In the genomic region with DNA sequence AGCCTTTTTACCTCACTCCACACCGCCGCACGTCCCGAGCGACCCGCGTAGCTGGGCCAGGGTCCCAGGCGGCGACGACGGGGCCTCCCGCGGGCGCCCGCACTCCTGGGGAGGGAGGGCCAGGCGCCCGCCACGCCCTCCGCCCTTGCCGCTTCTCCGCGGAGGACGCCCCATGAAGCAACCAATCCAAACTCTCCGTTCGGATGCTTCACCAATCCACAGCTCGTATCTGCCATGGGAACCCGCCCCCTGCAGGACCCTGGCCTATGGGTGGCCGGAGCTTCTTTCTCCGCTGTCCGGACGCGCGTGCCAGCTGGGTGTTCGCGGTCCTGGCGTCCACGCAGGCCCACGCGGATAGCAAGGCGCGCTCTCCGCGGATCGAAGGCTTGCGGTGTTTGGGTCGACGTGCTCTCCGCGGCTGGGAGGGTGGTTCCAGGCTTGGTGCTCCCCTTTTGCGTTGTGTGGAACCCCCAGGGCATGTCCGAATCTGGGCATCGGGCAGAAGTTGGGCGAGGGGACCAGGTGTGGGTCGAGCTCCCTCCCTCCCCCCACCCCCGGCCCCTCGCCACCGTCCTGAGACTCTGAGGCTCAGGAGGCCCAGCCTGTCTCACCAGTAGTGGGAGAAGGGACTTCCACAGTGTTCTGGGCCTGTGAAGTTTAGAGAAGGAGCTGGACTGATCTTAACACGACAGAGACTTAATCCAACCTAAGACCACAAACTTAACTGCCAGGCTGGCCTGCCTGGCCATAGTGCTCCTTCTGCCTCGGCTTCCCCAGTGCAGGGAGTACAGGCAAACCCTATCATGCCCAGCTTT, we compare ENCODE assay signal across 8 mouse cellular contexts. TPM values are rescaled to one million over a fixed set of nuclear protein-coding genes. Genes with fewer than 3 reads are reported as not detected.
DNase-seq lines count a peak whose midpoint lies in the region; ATAC-seq and TF ChIP-seq lines count a peak whose summit lies in the region.

Gene Cep68 (minus strand): TSS at position 134 of the 815 bp plus-strand sequence.

- no peak for TF ChIP-seq EP300 in ES-Bruce4 (IDR thresholded peaks at IDR 0.05; ENCODE audit: insufficient read depth, low read depth, low read length)
- no peak; the same call in 1 of the 2 replicates for TF ChIP-seq EP300 in liver, postnatal 0 days (IDR thresholded peaks at IDR 0.05; ENCODE audit: low read depth)

- intact Hi-C loops in heart, postnatal 10 days (cut with DNase I) = loop anchor here (5.0 to 10.0 kb wide), 3 partner anchors 37 to 425 kb away; no protein-coding TSS in a partner anchor

- H3K27ac ChIP-seq in ES-Bruce4 (ENCODE audit: insufficient read depth, low read length) = no peak within 1 kb of the TSS
- peak within 1 kb of the TSS; percentile 85 for H3K27ac ChIP-seq in forebrain, embryonic 13.5 days
- H3K27ac ChIP-seq in liver, postnatal 0 days (ENCODE audit: low read depth) = peak within 1 kb of the TSS; percentile 81
- H3K27ac ChIP-seq in neural tube, embryonic 14.5 days (ENCODE audit: low read depth, low read length) = peak within 1 kb of the TSS; percentile 90

- TF ChIP-seq POLR2A in ES-Bruce4 (IDR thresholded peaks at IDR 0.05; ENCODE audit: insufficient read depth, low read length) = peak; percentile 52

- DNase-seq in heart, postnatal 10 days = peak; percentile 96 to 98
- peak; percentile 82 for DNase-seq in large intestine, adult 2 months (ENCODE audit: low read depth, low spot score)
- DNase-seq in liver, postnatal 0 days = peak; percentile 94
- DNase-seq in testis, postnatal 10 days (ENCODE audit: low spot score) = peak; percentile 94

- H3K9me3 ChIP-seq in ES-Bruce4 (replicated peaks; ENCODE audit: control insufficient read depth, insufficient read depth, low read length, poor library complexity, severe bottlenecking) = no peaks in the 10 kb centered on the region
- no peaks in the 10 kb centered on the region for H3K9me3 ChIP-seq in forebrain, embryonic 13.5 days (replicated peaks)
- H3K9me3 ChIP-seq in liver, postnatal 0 days (ENCODE audit: low read length) = no peaks in the 10 kb centered on the region
- H3K9me3 ChIP-seq in neural tube, embryonic 14.5 days (ENCODE audit: control insufficient read depth, low read length) = no peaks in the 10 kb centered on the region

- H3K9ac ChIP-seq in ES-Bruce4 (ENCODE audit: low read depth, poor library complexity, severe bottlenecking) = peak within 1 kb of the TSS; percentile 92
- peak within 1 kb of the TSS; percentile 95 for H3K9ac ChIP-seq in forebrain, embryonic 13.5 days
- H3K9ac ChIP-seq in liver, postnatal 0 days (replicated peaks) = peak within 1 kb of the TSS; percentile 77
- H3K9ac ChIP-seq in neural tube, embryonic 14.5 days (replicated peaks; ENCODE audit: low read depth, low read length) = peak within 1 kb of the TSS; percentile 93

- ATAC-seq in cerebellum, adult (ENCODE audit: insufficient number of reproducible peaks, low FRiP score, low TSS enrichment) = peak; percentile 99
- ATAC-seq in forebrain, embryonic 13.5 days = peak; percentile 99
- ATAC-seq in liver, postnatal 0 days = peak; percentile 98
- ATAC-seq in neural tube, embryonic 14.5 days (ENCODE audit: low read depth) = peak; percentile 99

- H3K4me3 ChIP-seq in ES-Bruce4 (ENCODE audit: low read depth, low read length) = peak within 1 kb of the TSS; percentile 86
- H3K4me3 ChIP-seq in forebrain, embryonic 13.5 days = peak within 1 kb of the TSS; percentile 88
- peak within 1 kb of the TSS; percentile 79 for H3K4me3 ChIP-seq in liver, postnatal 0 days (ENCODE audit: low read depth, low read length)
- peak within 1 kb of the TSS; percentile 96 for H3K4me3 ChIP-seq in neural tube, embryonic 14.5 days (ENCODE audit: low read depth, low read length)

- under 1% methylated on average over 56 of the region's 59 CpGs for WGBS in forebrain, embryonic 13.5 days
- under 1% methylated on average over 59 of the region's 59 CpGs for WGBS in large intestine, adult 2 months
- WGBS in liver, postnatal 0 days (ENCODE audit: insufficient replicate concordance) = under 1% methylated on average over 41 of the region's 59 CpGs
- WGBS in neural tube, embryonic 14.5 days = under 1% methylated on average over 48 of the region's 59 CpGs

- H3K4me2 ChIP-seq in forebrain, embryonic 13.5 days = peak within 1 kb of the TSS; percentile 88
- H3K4me2 ChIP-seq in liver, postnatal 0 days (ENCODE audit: low read depth, low read length) = peak within 1 kb of the TSS; percentile 94
- H3K4me2 ChIP-seq in neural tube, embryonic 14.5 days (ENCODE audit: low read depth, low read length) = peak within 1 kb of the TSS; percentile 93

- H3K4me1 ChIP-seq in ES-Bruce4 (ENCODE audit: control insufficient read depth, insufficient read depth, low read length) = peaks cover 6% of the 10 kb centered on the region
- peaks cover 29% of the 10 kb centered on the region for H3K4me1 ChIP-seq in forebrain, embryonic 13.5 days
- H3K4me1 ChIP-seq in liver, postnatal 0 days (ENCODE audit: insufficient read depth) = peaks cover 19% of the 10 kb centered on the region
- H3K4me1 ChIP-seq in neural tube, embryonic 14.5 days (ENCODE audit: control insufficient read depth, insufficient read depth, low read length) = peaks cover 23% of the 10 kb centered on the region

- no peak for TF ChIP-seq CTCF in ES-Bruce4 (IDR thresholded peaks at IDR 0.05; ENCODE audit: low read depth, low read length)
- TF ChIP-seq CTCF in liver, postnatal 0 days (IDR thresholded peaks at IDR 0.05; ENCODE audit: low read depth) = peak; percentile 24

- no peaks in the 10 kb centered on the region for H3K36me3 ChIP-seq in ES-Bruce4 (ENCODE audit: control insufficient read depth, insufficient read depth, low read length, poor library complexity, severe bottlenecking)
- peaks cover 5% of the 10 kb centered on the region for H3K36me3 ChIP-seq in forebrain, embryonic 13.5 days (ENCODE audit: poor library complexity, severe bottlenecking)
- no peaks in the 10 kb centered on the region for H3K36me3 ChIP-seq in liver, postnatal 0 days (replicated peaks; ENCODE audit: insufficient read depth, low read length)
- 0 out of 2 replicates have a peak, but pooled peaks cover 3% of the 10 kb centered on the region for H3K36me3 ChIP-seq in neural tube, embryonic 14.5 days (ENCODE audit: control insufficient read depth, insufficient read depth, low read length)

- no peaks in the 10 kb centered on the region for H3K27me3 ChIP-seq in ES-Bruce4 (ENCODE audit: control insufficient read depth, insufficient read depth, low read length, poor library complexity, severe bottlenecking)
- H3K27me3 ChIP-seq in forebrain, embryonic 13.5 days = no peaks in the 10 kb centered on the region
- H3K27me3 ChIP-seq in liver, postnatal 0 days (ENCODE audit: insufficient read depth, low read length) = no peaks in the 10 kb centered on the region
- no peaks in the 10 kb centered on the region for H3K27me3 ChIP-seq in neural tube, embryonic 14.5 days (ENCODE audit: control insufficient read depth, insufficient read depth, low read length)

RNA-seq across cellular contexts. Expression of gene Cep68, which starts in this region (rescaled TPM):
- polyA plus RNA-seq in ES-Bruce4 (2011; ENCODE audit: insufficient read depth, insufficient read length, low read depth, missing spikeins) = 38.0 and 40.4 TPM in 2 replicates
- 25.0 and 30.9 TPM in 2 replicates for polyA plus RNA-seq in forebrain, embryonic 13.5 days (2015; fragmentation: Nextera tagmentation; extraction: Ambion mirVana)
- total RNA-seq in heart, postnatal 10 days (2021) = 10 to 100 TPM; 40.0 to 42.7 TPM
- 4.3 and 7.7 TPM in 2 replicates for polyA plus RNA-seq in large intestine, adult 2 months (2012; rRNA removed)
- polyA plus RNA-seq in liver, postnatal 0 days (2015; fragmentation: Nextera tagmentation; extraction: Ambion mirVana) = 4.8 and 4.9 TPM in 2 replicates
- 28.0 and 33.0 TPM in 2 replicates for polyA plus RNA-seq in neural tube, embryonic 14.5 days (2014; fragmentation: Nextera tagmentation; extraction: Ambion mirVana)
